Comparison of ENCODE assay signal across 8 mouse cellular contexts in the genomic region with DNA sequence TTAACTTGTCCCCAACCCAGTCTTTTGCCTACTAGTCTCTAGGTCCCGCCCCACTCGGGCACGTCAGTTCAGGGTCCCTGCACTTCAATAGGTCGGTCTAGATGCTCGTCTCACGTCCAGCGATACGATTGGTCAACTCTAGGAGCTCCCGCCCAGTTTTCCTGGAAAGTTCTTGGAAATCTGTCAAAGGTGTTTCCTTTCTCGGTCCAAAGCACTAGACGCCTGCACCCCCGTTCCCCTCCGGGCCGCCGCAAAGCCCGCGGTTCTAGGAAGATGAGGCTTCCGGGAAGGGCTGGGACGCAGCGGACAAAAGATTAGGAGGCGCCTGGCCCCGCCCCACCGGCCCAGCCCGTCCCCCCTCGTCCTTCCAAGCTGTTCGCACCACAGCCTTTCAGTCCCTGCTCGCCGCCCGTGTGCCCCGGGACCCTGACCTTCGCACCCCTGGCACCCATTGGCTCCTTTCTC. TPM values are rescaled to one million over a fixed set of nuclear protein-coding genes. Genes with fewer than 3 reads are reported as not detected.
DNase-seq lines count a peak whose midpoint lies in the region; ATAC-seq and TF ChIP-seq lines count a peak whose summit lies in the region.

No protein-coding gene starts in this region.

- ATAC-seq in common myeloid progenitor, adult 5-6 weeks (replicated peaks; ENCODE audit: low read depth, poor library complexity, severe bottlenecking) = peak; percentile 84
- ATAC-seq in hindbrain, postnatal 0 days = peak; percentile 98
- ATAC-seq in megakaryocyte, adult 5-6 weeks (ENCODE audit: poor library complexity, severe bottlenecking) = peak; percentile 82

- H3K4me3 ChIP-seq in gastrocnemius, adult 2 months = peak overlapping the region; percentile 77
- H3K4me3 ChIP-seq in hindbrain, postnatal 0 days (ENCODE audit: low read length) = peak overlapping the region; percentile 76
- peak overlapping the region; percentile 77 for H3K4me3 ChIP-seq in left cerebral cortex, adult 2 months

- WGBS in hindbrain, postnatal 0 days = 0% methylated on average over 31 of the region's 31 CpGs

- peak overlapping the region; percentile 72 for H3K4me2 ChIP-seq in hindbrain, postnatal 0 days (ENCODE audit: low read depth, low read length)

- no peaks in the 10 kb centered on the region for H3K9me3 ChIP-seq in hindbrain, postnatal 0 days (ENCODE audit: low read length)

- H3K27me3 ChIP-seq in hindbrain, postnatal 0 days (ENCODE audit: insufficient read depth, low read length) = no peaks in the 10 kb centered on the region

- DNase-seq in ZHBTc4 (ENCODE audit: low read depth, low spot score) = peak; percentile 96
- DNase-seq in gastrocnemius, adult 2 months = peak; percentile 92
- peak; percentile 97 for DNase-seq in hindbrain, postnatal 0 days (ENCODE audit: low spot score)
- DNase-seq in left cerebral cortex, adult 2 months (ENCODE audit: extremely low spot score in 1 of 2, low spot score in 2 of 2) = peak; percentile 88 to 91
- peak; percentile 95 for DNase-seq in right cerebral cortex, postnatal 10 days (ENCODE audit: low spot score in 2 of 2)
- peak; percentile 89 for DNase-seq in urinary bladder, postnatal 25 days (ENCODE audit: low spot score)

- TF ChIP-seq CTCF in gastrocnemius, adult 2 months (IDR thresholded peaks at IDR 0.05) = no peak
- TF ChIP-seq CTCF in hindbrain, postnatal 0 days (IDR thresholded peaks at IDR 0.05; ENCODE audit: low read depth) = no peak
- TF ChIP-seq CTCF in left cerebral cortex, adult 2 months (IDR thresholded peaks at IDR 0.05) = no peak

- peak overlapping the region; percentile 90 for H3K27ac ChIP-seq in gastrocnemius, adult 2 months
- peak overlapping the region; percentile 55; the same call in 1 of the 2 replicates for H3K27ac ChIP-seq in hindbrain, postnatal 0 days
- peak overlapping the region; percentile 77 for H3K27ac ChIP-seq in left cerebral cortex, adult 2 months

- H3K9ac ChIP-seq in hindbrain, postnatal 0 days (replicated peaks; ENCODE audit: low read length) = peak overlapping the region; percentile 66

- no peaks in the 10 kb centered on the region; the same call in 1 of the 2 replicates for H3K4me1 ChIP-seq in hindbrain, postnatal 0 days (ENCODE audit: insufficient read depth, low read length)

- H3K36me3 ChIP-seq in hindbrain, postnatal 0 days (ENCODE audit: insufficient read depth, low read length) = peaks cover 8% of the 10 kb centered on the region; the same call in 1 of the 2 replicates

- intact Hi-C loops in gastrocnemius, adult 2 months (cut with DNase I) = loop anchor here (10.0 kb wide), 1 partner anchor 612 kb away; the partner anchor contains the start of gene Tex264
- intact Hi-C loops in left cerebral cortex, adult 2 months (cut with DNase I) = loop anchor here (10.0 kb wide), 1 partner anchor 612 kb away; the partner anchor contains the start of gene Tex264

RNA-seq across cellular contexts. Expression of gene Cish, which starts 0.7 kb away (rescaled TPM):
- 0.27 and 0.39 TPM in 2 replicates for total RNA-seq in common myeloid progenitor, adult 5-6 weeks (2017)
- 100 to 1,000 TPM in 1 of 2 experiments, 10 to 100 TPM in 1; 25.7 to 113 TPM for total RNA-seq in gastrocnemius, adult 2 months (2021)
- 2.8 and 5.3 TPM in 2 replicates for total RNA-seq in hindbrain, postnatal 0 days (2014; rRNA removed)
- 8.6 and 8.8 TPM in 2 replicates for polyA plus RNA-seq in hindbrain, postnatal 0 days (2015; fragmentation: Nextera tagmentation; extraction: Ambion mirVana)
- total RNA-seq in left cerebral cortex, adult 2 months (2021) = 10 to 100 TPM in 1 of 2 experiments, 1 to 10 TPM in 1; 9.6 to 10.7 TPM
- total RNA-seq in megakaryocyte, adult 5-6 weeks (2015) = 1.7 and 5.3 TPM in 2 replicates
- 0.40 and 0.45 TPM in 2 replicates for total RNA-seq in megakaryocyte, adult 5-6 weeks (2017)

RNA-seq across cellular contexts. Expression of gene Mapkapk3, which starts 6.9 kb away (rescaled TPM):
- total RNA-seq in common myeloid progenitor, adult 5-6 weeks (2017) = 61.4 and 71.9 TPM in 2 replicates
- 10 to 100 TPM; 32.6 to 48.1 TPM for total RNA-seq in gastrocnemius, adult 2 months (2021)
- 3.5 and 3.8 TPM in 2 replicates for total RNA-seq in hindbrain, postnatal 0 days (2014; rRNA removed)
- 2.6 and 3.0 TPM in 2 replicates for polyA plus RNA-seq in hindbrain, postnatal 0 days (2015; fragmentation: Nextera tagmentation; extraction: Ambion mirVana)
- total RNA-seq in left cerebral cortex, adult 2 months (2021) = 1 to 10 TPM; 3.4 to 3.5 TPM
- total RNA-seq in megakaryocyte, adult 5-6 weeks (2015) = 98.6 and 105 TPM in 2 replicates
- total RNA-seq in megakaryocyte, adult 5-6 weeks (2017) = 156 and 174 TPM in 2 replicates

RNA-seq across cellular contexts. Expression of gene Hemk1, which starts 41.6 kb away (rescaled TPM):
- total RNA-seq in common myeloid progenitor, adult 5-6 weeks (2017) = 8.1 and 16.1 TPM in 2 replicates
- total RNA-seq in gastrocnemius, adult 2 months (2021) = 10 to 100 TPM; 11.6 to 14.4 TPM
- total RNA-seq in hindbrain, postnatal 0 days (2014; rRNA removed) = 14.8 and 18.1 TPM in 2 replicates
- polyA plus RNA-seq in hindbrain, postnatal 0 days (2015; fragmentation: Nextera tagmentation; extraction: Ambion mirVana) = 13.6 and 16.4 TPM in 2 replicates
- total RNA-seq in left cerebral cortex, adult 2 months (2021) = 10 to 100 TPM; 18.6 to 21.5 TPM
- 4.1 and 6.4 TPM in 2 replicates for total RNA-seq in megakaryocyte, adult 5-6 weeks (2015)
- 5.0 and 8.0 TPM in 2 replicates for total RNA-seq in megakaryocyte, adult 5-6 weeks (2017)

RNA-seq across cellular contexts. Expression of gene 6430571L13Rik, which starts 43.9 kb away (rescaled TPM):
- 0.23 and 0.44 TPM in 2 replicates for total RNA-seq in common myeloid progenitor, adult 5-6 weeks (2017)
- total RNA-seq in gastrocnemius, adult 2 months (2021) = 10 to 100 TPM; 37.9 to 49.6 TPM
- total RNA-seq in hindbrain, postnatal 0 days (2014; rRNA removed) = 12.5 and 27.7 TPM in 2 replicates
- 10.9 and 11.2 TPM in 2 replicates for polyA plus RNA-seq in hindbrain, postnatal 0 days (2015; fragmentation: Nextera tagmentation; extraction: Ambion mirVana)
- 1 to 10 TPM; 4.3 to 4.4 TPM for total RNA-seq in left cerebral cortex, adult 2 months (2021)
- not detected in 2 replicates for total RNA-seq in megakaryocyte, adult 5-6 weeks (2015)
- not detected in 2 replicates for total RNA-seq in megakaryocyte, adult 5-6 weeks (2017)

Comparison
In these comparisons a context has a peak if more than half of its experiments do, and no peak if none do; other contexts are left out.
1. Peak in every context shown above with its lines: DNase-seq, ATAC-seq, H3K4me3 ChIP-seq and H3K27ac ChIP-seq.